Mouse (Mus musculus): ENCODE data around the gene Gpr45. TPM values are rescaled to one million over a fixed set of nuclear protein-coding genes. Genes with fewer than 3 reads are reported as not detected.

Gene Gpr45
- polyA plus RNA-seq, 3 experiments from 2014 or later = 8.2 to 10.1 (median 9.7) TPM

- ATAC-seq = no peak
Observed at GRCm38 (mm10) chr1:43047811-43048210, 95.1 kb downstream of the Gpr45 start.

- ATAC-seq = no peak
Observed at GRCm38 (mm10) chr1:43051903-43052302, 99.2 kb downstream of the Gpr45 start.

GRCm38 (mm10) chr1:43065615-43066310 is 113.1 kb downstream of the Gpr45 start:
- ATAC-seq = no peak

DNA sequence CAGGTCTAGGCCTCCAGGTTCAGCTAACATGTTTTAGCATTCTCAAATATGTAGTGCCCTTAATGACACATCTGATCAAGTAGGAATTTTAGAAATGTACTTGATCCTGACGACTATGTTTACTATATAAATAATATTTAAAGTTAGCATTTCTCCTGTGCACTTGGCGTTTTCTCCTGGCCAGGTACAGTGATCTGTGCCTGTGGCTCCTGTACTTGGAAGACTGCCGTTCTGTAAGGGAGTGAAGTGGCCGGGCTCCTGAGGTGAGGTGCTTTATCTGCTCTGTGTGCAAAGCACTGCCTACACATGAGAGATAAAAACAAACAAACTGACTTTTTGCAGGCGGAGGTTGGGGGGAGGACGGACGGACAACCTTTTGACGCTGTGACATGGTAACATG is 113.9 kb downstream of the Gpr45 start:
- no peak for ATAC-seq

GRCm38 (mm10) chr1:43067551-43067950 is 114.9 kb downstream of the Gpr45 start:
- no peak for ATAC-seq

GRCm38 (mm10) chr1:43070726-43071125 is 118.1 kb downstream of the Gpr45 start:
- no peak for ATAC-seq

DNA sequence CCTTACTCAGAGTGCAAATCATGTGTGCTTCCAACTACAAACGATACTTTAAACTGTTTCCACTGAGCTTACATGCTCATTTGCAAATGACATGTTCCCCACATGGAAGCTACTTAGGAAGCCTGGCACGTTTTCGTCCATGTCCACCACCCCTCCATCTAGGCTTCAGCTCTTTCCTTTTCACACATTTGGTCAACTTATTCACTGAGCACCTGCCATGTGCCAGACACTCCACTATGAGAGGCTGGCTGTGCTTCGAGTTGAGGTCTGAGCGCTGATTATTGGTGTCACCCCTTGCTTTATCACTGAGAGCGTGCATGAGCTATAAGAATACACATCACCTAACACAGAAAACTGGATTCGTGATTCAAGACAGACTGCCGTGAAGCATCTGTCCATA is 119.4 kb downstream of the Gpr45 start:
- ATAC-seq = no peak

DNA sequence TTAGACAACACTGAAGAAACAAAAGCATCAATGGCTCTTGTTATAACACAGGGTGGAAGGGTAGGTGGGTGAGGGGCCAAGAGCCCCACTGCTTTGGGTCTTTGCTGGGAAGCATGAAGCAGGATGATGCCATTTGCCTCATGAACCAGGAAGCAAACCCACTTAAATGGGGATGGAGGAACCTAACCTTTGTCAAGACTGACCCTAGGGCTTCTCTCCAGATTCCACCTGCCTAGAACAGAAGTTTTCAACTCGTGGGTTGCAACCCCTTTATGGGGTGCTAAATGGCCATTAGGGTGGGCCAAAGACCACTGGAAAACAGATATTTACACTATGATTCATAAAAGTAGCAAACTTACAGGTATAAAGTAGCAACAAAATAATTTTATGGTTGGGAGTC is 119.9 kb downstream of the Gpr45 start:
- no peak for ATAC-seq

DNA sequence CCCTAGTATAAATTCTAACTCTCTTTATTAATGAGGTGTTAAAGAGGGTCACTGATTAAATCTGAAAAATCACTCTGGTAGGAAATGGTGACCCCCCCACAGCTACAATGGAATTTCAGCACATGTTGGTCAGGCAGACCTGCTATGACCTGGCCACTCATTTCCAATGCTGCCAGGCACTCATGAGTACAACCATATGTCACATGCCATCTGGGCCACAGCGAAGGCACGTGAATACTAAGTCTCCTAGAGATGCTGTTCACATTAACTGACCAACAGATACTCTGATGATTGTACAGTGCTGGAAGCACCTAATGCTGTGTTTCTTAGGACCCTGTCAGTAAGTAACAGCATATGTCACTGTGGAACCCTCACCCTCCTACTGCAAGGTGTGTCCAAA is 122.1 kb downstream of the Gpr45 start:
- ATAC-seq = no peak

- no peak for ATAC-seq
Observed at GRCm38 (mm10) chr1:43078124-43078523, 125.5 kb downstream of the Gpr45 start.

DNA sequence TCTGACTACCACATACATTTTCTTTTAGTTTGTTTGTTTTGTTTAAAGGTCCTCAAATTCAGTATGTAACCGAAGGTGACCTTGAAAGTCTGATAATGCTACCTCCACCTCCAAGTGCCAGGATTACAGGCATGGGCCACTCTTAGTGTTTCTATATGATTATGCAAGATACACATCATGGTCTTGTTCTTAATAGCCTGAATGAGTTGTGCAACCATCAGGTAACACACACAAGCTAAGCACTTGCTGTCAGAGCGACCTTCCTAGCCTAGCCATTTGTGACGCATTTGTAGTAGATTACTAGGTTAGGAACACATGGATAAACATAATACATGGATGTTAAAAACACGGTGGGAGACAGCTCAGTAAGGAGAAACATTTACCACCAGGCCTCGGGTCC is 130.3 kb downstream of the Gpr45 start:
- ATAC-seq = no peak

Other genes starting within 250 kb of the Gpr45 start
- 10 to 100 TPM; 74.7 to 94.5 (median 76.9) TPM for gene Mrps9, start 101.6 kb upstream of the Gpr45 start, polyA plus RNA-seq (2017; shearing (Covaris generic))
- gene Tgfbrap1, start 145.8 kb downstream of the Gpr45 start, polyA plus RNA-seq (2017; shearing (Covaris generic)) = 1 to 10 TPM; 5.3 to 8.9 (median 7.8) TPM
- gene AI597479, start 145.8 kb downstream of the Gpr45 start, polyA plus RNA-seq (2017; shearing (Covaris generic)) = 10 to 100 TPM; 13.8 to 16.3 (median 15.0) TPM
- 1 to 10 TPM; 1.5 to 5.8 (median 2.8) TPM for gene Fhl2, start 244.1 kb downstream of the Gpr45 start, polyA plus RNA-seq (2017; shearing (Covaris generic))

All from inflammation-experienced regulatory T-cells, adult 6 months (primary cell).